Mouse (Mus musculus): ENCODE results near the gene Tspan5. TPM values are rescaled to one million over a fixed set of nuclear protein-coding genes. Genes with fewer than 3 reads are reported as not detected.

Gene Tspan5
- polyA plus RNA-seq, 1 experiment from 2014 or later: 60.2 TPM

DNA sequence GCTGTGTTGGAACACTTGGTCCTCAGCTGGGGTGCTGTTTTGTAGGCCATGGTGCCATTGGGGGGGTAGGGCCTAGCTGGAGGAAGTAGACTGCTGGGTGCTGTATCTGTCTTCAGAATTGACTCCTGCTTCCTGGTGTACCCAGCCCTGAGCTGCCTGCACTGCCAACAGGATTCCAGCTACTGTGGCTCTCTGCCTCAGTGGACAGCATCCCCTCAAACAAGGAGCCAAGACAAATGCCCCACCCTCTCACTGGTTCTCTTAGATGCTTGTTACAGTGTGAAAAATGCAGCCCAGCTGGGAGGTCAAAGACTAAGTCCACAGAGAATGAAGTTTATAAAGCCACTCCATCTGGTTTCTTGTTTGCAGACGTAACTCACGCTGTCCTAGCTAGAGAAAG lies 101.2 kb downstream of the Tspan5 start:
- Histone ChIP-seq H3K36me3 (ENCODE audit: poor library complexity, severe bottlenecking) (no peaks in the 10 kb centered on the region), H3K9ac (no peak overlapping the region), H3K27me3 (no peaks in the 10 kb centered on the region), H3K4me2 (no peak overlapping the region), H3K9me3 (replicated peaks) (no peaks in the 10 kb centered on the region), H3K4me1 (peaks cover 11% of the 10 kb centered on the region; the same call in 1 of the 2 replicates), H3K4me3 (no peak overlapping the region), H3K27ac (no peak overlapping the region)
- no peak for ATAC-seq
- WGBS: 82% methylated on average over 2 of the region's 2 CpGs

- Histone ChIP-seq H3K27me3 (no peaks in the 10 kb centered on the region), H3K9me3 (replicated peaks) (no peaks in the 10 kb centered on the region), H3K4me1 (peaks cover 11% of the 10 kb centered on the region; the same call in 1 of the 2 replicates), H3K27ac (no peak overlapping the region), H3K4me2 (no peak overlapping the region), H3K9ac (no peak overlapping the region), H3K36me3 (ENCODE audit: poor library complexity, severe bottlenecking) (no peaks in the 10 kb centered on the region), H3K4me3 (no peak overlapping the region)
- ATAC-seq: no peak
- 96% methylated on average over 5 of the region's 5 CpGs for WGBS
Measured at GRCm38 (mm10) chr3:138843641-138844040, 101.6 kb downstream of the Tspan5 start.

DNA sequence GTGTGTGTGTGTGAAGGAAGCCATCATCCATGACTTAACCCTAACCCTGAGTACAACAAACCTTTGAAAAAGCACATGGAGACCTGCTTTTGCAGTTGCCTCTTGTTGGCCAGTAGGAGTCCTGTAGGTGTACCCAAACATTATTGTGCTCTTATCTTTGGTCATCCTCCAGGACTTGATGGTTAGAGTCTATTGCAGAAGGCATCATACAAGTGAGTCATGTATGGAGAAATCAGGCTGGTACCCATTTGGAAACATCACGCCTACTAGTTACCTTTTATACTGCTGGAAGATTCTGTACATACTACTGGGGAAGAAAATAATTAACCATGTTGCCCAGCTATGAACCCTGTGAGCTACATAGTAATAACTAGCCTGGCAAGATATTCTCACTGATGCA lies 103.8 kb downstream of the Tspan5 start:
- H3K36me3 ChIP-seq (ENCODE audit: poor library complexity, severe bottlenecking): no peaks in the 10 kb centered on the region
- 95% methylated on average over 1 of the region's 1 CpGs for WGBS
- ATAC-seq: no peak
- H3K4me1 ChIP-seq: peaks cover 25% of the 10 kb centered on the region
- H3K4me2 ChIP-seq: no peak overlapping the region
- H3K27me3 ChIP-seq: no peaks in the 10 kb centered on the region
- H3K9me3 ChIP-seq (replicated peaks): no peaks in the 10 kb centered on the region
- no peak overlapping the region for H3K9ac ChIP-seq
- H3K4me3 ChIP-seq: no peak overlapping the region
- no peak overlapping the region for H3K27ac ChIP-seq

GRCm38 (mm10) chr3:138847809-138848208 lies 105.8 kb downstream of the Tspan5 start:
- H3K36me3 ChIP-seq (ENCODE audit: poor library complexity, severe bottlenecking): no peaks in the 10 kb centered on the region
- no peak overlapping the region for H3K4me3 ChIP-seq
- H3K27me3 ChIP-seq: no peaks in the 10 kb centered on the region
- H3K9me3 ChIP-seq (replicated peaks): no peaks in the 10 kb centered on the region
- WGBS: 95% methylated on average over 3 of the region's 3 CpGs
- no peak for ATAC-seq
- no peak overlapping the region for H3K27ac ChIP-seq
- peaks cover 37% of the 10 kb centered on the region for H3K4me1 ChIP-seq
- no peak overlapping the region for H3K9ac ChIP-seq
- H3K4me2 ChIP-seq: no peak overlapping the region

- Histone ChIP-seq H3K9me3 (replicated peaks) (no peaks in the 10 kb centered on the region), H3K4me2 (peak overlapping the region; percentile 4; the same call in 1 of the 2 replicates), H3K27ac (0 out of 2 replicates have a peak overlapping the region, but pooled peaks have one; percentile 31), H3K4me3 (no peak overlapping the region), H3K27me3 (no peaks in the 10 kb centered on the region), H3K36me3 (ENCODE audit: poor library complexity, severe bottlenecking) (no peaks in the 10 kb centered on the region), H3K9ac (no peak overlapping the region), H3K4me1 (peaks cover 57% of the 10 kb centered on the region)
- ATAC-seq: 0 out of 2 replicates have a peak, but pooled peaks have one; percentile 13
- 27% methylated on average over 11 of the region's 11 CpGs for WGBS
Measured at GRCm38 (mm10) chr3:138849755-138850301, 107.8 kb downstream of the Tspan5 start.

DNA sequence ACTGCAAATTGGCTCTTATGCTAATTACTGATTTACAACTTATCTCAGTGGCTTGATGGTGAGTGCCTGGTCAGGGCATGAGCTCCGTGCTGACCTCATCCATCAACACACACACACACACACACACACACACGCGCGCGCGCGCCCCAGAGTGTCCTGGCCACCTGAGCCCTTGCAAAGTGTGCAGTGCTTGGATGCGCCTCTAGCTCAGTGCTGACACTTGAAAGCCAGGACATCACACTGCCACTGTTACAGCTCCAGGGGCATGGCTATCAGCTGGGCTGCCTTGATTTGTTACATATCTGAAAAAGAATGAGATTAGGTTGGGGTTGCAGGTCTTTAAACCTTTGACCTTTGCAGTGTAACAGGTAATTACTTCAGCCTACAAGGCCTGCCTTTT lies 109.9 kb downstream of the Tspan5 start:
- Histone ChIP-seq H3K9me3 (replicated peaks) (no peaks in the 10 kb centered on the region), H3K4me1 (peaks cover 77% of the 10 kb centered on the region), H3K9ac (no peak overlapping the region), H3K27me3 (no peaks in the 10 kb centered on the region), H3K27ac (no peak overlapping the region), H3K4me3 (no peak overlapping the region), H3K36me3 (ENCODE audit: poor library complexity, severe bottlenecking) (no peaks in the 10 kb centered on the region), H3K4me2 (no peak overlapping the region)
- ATAC-seq: peak; percentile 12; the same call in 1 of the 2 replicates
- WGBS: 57% methylated on average over 8 of the region's 8 CpGs

- no peaks in the 10 kb centered on the region for H3K27me3 ChIP-seq
- no peaks in the 10 kb centered on the region for H3K36me3 ChIP-seq (ENCODE audit: poor library complexity, severe bottlenecking)
- H3K4me2 ChIP-seq: no peak overlapping the region
- no peak overlapping the region for H3K4me3 ChIP-seq
- ATAC-seq: no peak
- H3K27ac ChIP-seq: no peak overlapping the region
- 20% methylated on average over 13 of the region's 13 CpGs for WGBS
- peaks cover 90% of the 10 kb centered on the region for H3K4me1 ChIP-seq
- H3K9ac ChIP-seq: 0 out of 2 replicates have a peak overlapping the region, but pooled peaks have one; percentile 14
- H3K9me3 ChIP-seq (replicated peaks): no peaks in the 10 kb centered on the region
Measured at GRCm38 (mm10) chr3:138852982-138853689, 111.1 kb downstream of the Tspan5 start.

- ATAC-seq: peak; percentile 42
- Histone ChIP-seq H3K9ac (0 out of 2 replicates have a peak overlapping the region, but pooled peaks have one; percentile 10), H3K9me3 (replicated peaks) (no peaks in the 10 kb centered on the region), H3K36me3 (ENCODE audit: poor library complexity, severe bottlenecking) (no peaks in the 10 kb centered on the region), H3K4me1 (peaks cover 100% of the 10 kb centered on the region), H3K27ac (peak overlapping the region; percentile 75), H3K4me2 (peak overlapping the region; percentile 41), H3K27me3 (no peaks in the 10 kb centered on the region), H3K4me3 (no peak overlapping the region)
- 14% methylated on average over 16 of the region's 16 CpGs for WGBS
Measured at GRCm38 (mm10) chr3:138853996-138854836, 112.2 kb downstream of the Tspan5 start.

DNA sequence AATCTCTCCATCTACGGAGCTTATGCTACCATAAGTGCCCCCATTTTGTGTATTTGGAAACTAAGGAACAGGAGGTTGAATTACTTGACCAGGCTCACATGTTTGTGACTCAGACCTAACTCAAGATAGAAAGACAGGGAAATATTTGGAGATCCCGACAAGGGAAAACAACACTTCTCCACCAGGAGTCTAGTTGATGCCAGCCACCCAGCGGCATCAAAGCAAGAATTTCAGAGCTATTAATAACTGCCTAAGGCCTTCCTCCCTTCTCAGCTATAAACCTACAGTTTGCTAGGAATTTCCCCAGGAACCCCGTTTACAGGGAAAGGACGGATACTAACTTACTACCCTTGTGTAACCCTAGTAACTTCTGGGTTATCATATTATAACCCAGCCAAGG lies 113.4 kb downstream of the Tspan5 start:
- no peak for ATAC-seq
- WGBS: 72% methylated on average over 5 of the region's 5 CpGs
- Histone ChIP-seq H3K9ac (no peak overlapping the region), H3K9me3 (replicated peaks) (no peaks in the 10 kb centered on the region), H3K4me3 (no peak overlapping the region), H3K36me3 (ENCODE audit: poor library complexity, severe bottlenecking) (no peaks in the 10 kb centered on the region), H3K27me3 (no peaks in the 10 kb centered on the region), H3K4me2 (no peak overlapping the region), H3K4me1 (peaks cover 100% of the 10 kb centered on the region), H3K27ac (no peak overlapping the region)

DNA sequence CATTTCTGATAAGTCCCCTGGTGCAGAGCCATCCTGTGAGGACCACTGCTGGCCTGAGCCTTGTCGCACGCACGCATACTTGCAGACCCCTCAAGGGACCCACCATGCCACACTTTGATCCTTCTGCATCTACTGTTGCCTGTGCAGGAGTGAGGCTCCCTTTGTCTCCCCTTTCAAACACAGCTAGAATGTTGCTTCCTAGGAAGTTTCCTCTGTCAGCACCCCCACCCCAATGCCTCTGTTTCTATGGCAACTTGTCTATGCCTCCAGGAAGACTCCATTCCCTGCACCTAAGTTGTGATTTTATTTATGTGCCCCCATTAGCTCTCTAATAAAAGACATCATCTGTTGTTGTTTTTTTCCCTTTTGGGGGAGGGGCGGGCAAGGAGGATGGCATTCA lies 115.0 kb downstream of the Tspan5 start:
- H3K27me3 ChIP-seq: no peaks in the 10 kb centered on the region
- H3K4me2 ChIP-seq: peak overlapping the region; percentile 7; the same call in 1 of the 2 replicates
- peaks cover 98% of the 10 kb centered on the region for H3K4me1 ChIP-seq
- peak overlapping the region; percentile 69 for H3K27ac ChIP-seq
- peak; percentile 11; the same call in 1 of the 2 replicates for ATAC-seq
- H3K4me3 ChIP-seq: no peak overlapping the region
- WGBS: 46% methylated on average over 4 of the region's 4 CpGs
- H3K9me3 ChIP-seq (replicated peaks): no peaks in the 10 kb centered on the region
- H3K9ac ChIP-seq: peak overlapping the region; percentile 34
- H3K36me3 ChIP-seq (ENCODE audit: poor library complexity, severe bottlenecking): no peaks in the 10 kb centered on the region

GRCm38 (mm10) chr3:138857805-138858546 lies 116.0 kb downstream of the Tspan5 start:
- 14% methylated on average over 12 of the region's 12 CpGs for WGBS
- ATAC-seq: no peak; the same call in 1 of the 2 replicates
- Histone ChIP-seq H3K4me3 (no peak overlapping the region), H3K27ac (peak overlapping the region; percentile 69), H3K4me2 (peak overlapping the region; percentile 10; the same call in 1 of the 2 replicates), H3K36me3 (ENCODE audit: poor library complexity, severe bottlenecking) (no peaks in the 10 kb centered on the region), H3K27me3 (no peaks in the 10 kb centered on the region), H3K4me1 (peaks cover 87% of the 10 kb centered on the region), H3K9ac (no peak overlapping the region), H3K9me3 (replicated peaks) (no peaks in the 10 kb centered on the region)
